Mouse (Mus musculus): ENCODE measurements at regions not wholly inside any gene's neighbourhood (a gene's known extent, or its start where the extent isn't known, plus 50 kb on each side); places are given as distances from the start of the nearest gene placed in this dataset.

GRCm38 (mm10) chr9:49925796-49926195, 127.1 kb upstream of the Ncam1 start:
- no peaks in the 10 kb centered on the region for H3K36me3 ChIP-seq (ENCODE audit: control insufficient read depth, insufficient read depth, low read length)
- WGBS = 86% methylated on average over 2 of the region's 2 CpGs
- no peak overlapping the region for H3K27ac ChIP-seq (ENCODE audit: insufficient read depth, low read depth, low read length)
- no peaks in the 10 kb centered on the region for H3K4me1 ChIP-seq (ENCODE audit: control insufficient read depth, insufficient read depth, insufficient read length, low read length)
- H3K4me3 ChIP-seq (ENCODE audit: low read depth, low read length) = no peak overlapping the region
- TF ChIP-seq POLR2A (IDR thresholded peaks at IDR 0.05; ENCODE audit: low read depth, low read length) (no peak), CTCF (IDR thresholded peaks at IDR 0.05; ENCODE audit: extremely low read depth, insufficient read length, insufficient replicate concordance, low read depth, low read length) (no peak)
- H3K27me3 ChIP-seq (ENCODE audit: control insufficient read depth, insufficient read depth, low read length) = no peaks in the 10 kb centered on the region

- Histone ChIP-seq H3K27me3 (ENCODE audit: control insufficient read depth, insufficient read depth, low read length) (no peaks in the 10 kb centered on the region), H3K4me1 (ENCODE audit: control insufficient read depth, insufficient read depth, insufficient read length, low read length) (no peaks in the 10 kb centered on the region), H3K27ac (ENCODE audit: insufficient read depth, low read depth, low read length) (no peak overlapping the region), H3K36me3 (ENCODE audit: control insufficient read depth, insufficient read depth, low read length) (no peaks in the 10 kb centered on the region), H3K4me3 (ENCODE audit: low read depth, low read length) (no peak overlapping the region)
- TF ChIP-seq POLR2A (IDR thresholded peaks at IDR 0.05; ENCODE audit: low read depth, low read length) = no peak
- TF ChIP-seq CTCF (IDR thresholded peaks at IDR 0.05; ENCODE audit: extremely low read depth, insufficient read length, insufficient replicate concordance, low read depth, low read length) = no peak
- 41% methylated on average over 4 of the region's 4 CpGs for WGBS
Measured at GRCm38 (mm10) chr9:49923981-49924501, 125.3 kb upstream of the Ncam1 start.

GRCm38 (mm10) chr9:49922770-49923169, 124.0 kb upstream of the Ncam1 start:
- Histone ChIP-seq H3K27ac (ENCODE audit: insufficient read depth, low read depth, low read length) (no peak overlapping the region), H3K4me3 (ENCODE audit: low read depth, low read length) (no peak overlapping the region), H3K36me3 (ENCODE audit: control insufficient read depth, insufficient read depth, low read length) (no peaks in the 10 kb centered on the region), H3K4me1 (ENCODE audit: control insufficient read depth, insufficient read depth, insufficient read length, low read length) (no peaks in the 10 kb centered on the region), H3K27me3 (ENCODE audit: control insufficient read depth, insufficient read depth, low read length) (no peaks in the 10 kb centered on the region)
- WGBS = 83% methylated on average over 3 of the region's 3 CpGs
- TF ChIP-seq CTCF (IDR thresholded peaks at IDR 0.05; ENCODE audit: extremely low read depth, insufficient read length, insufficient replicate concordance, low read depth, low read length) (no peak), POLR2A (IDR thresholded peaks at IDR 0.05; ENCODE audit: low read depth, low read length) (no peak)

GRCm38 (mm10) chr9:49922162-49922561, 123.4 kb upstream of the Ncam1 start:
- no peak overlapping the region for H3K4me3 ChIP-seq (ENCODE audit: low read depth, low read length)
- H3K27ac ChIP-seq (ENCODE audit: insufficient read depth, low read depth, low read length) = no peak overlapping the region
- no peaks in the 10 kb centered on the region for H3K4me1 ChIP-seq (ENCODE audit: control insufficient read depth, insufficient read depth, insufficient read length, low read length)
- WGBS = 42% methylated on average over 2 of the region's 2 CpGs
- no peaks in the 10 kb centered on the region for H3K27me3 ChIP-seq (ENCODE audit: control insufficient read depth, insufficient read depth, low read length)
- TF ChIP-seq POLR2A (IDR thresholded peaks at IDR 0.05; ENCODE audit: low read depth, low read length) = no peak
- TF ChIP-seq CTCF (IDR thresholded peaks at IDR 0.05; ENCODE audit: extremely low read depth, insufficient read length, insufficient replicate concordance, low read depth, low read length) = no peak
- no peaks in the 10 kb centered on the region for H3K36me3 ChIP-seq (ENCODE audit: control insufficient read depth, insufficient read depth, low read length)

GRCm38 (mm10) chr9:49921306-49921705, 122.6 kb upstream of the Ncam1 start:
- TF ChIP-seq POLR2A (IDR thresholded peaks at IDR 0.05; ENCODE audit: low read depth, low read length) = no peak
- no peak for TF ChIP-seq CTCF (IDR thresholded peaks at IDR 0.05; ENCODE audit: extremely low read depth, insufficient read length, insufficient replicate concordance, low read depth, low read length)

GRCm38 (mm10) chr9:49915046-49915719, 116.5 kb upstream of the Ncam1 start:
- Histone ChIP-seq H3K27ac (ENCODE audit: insufficient read depth, low read depth, low read length) (no peak overlapping the region), H3K27me3 (ENCODE audit: control insufficient read depth, insufficient read depth, low read length) (no peaks in the 10 kb centered on the region), H3K4me3 (ENCODE audit: low read depth, low read length) (no peak overlapping the region), H3K36me3 (ENCODE audit: control insufficient read depth, insufficient read depth, low read length) (no peaks in the 10 kb centered on the region), H3K4me1 (ENCODE audit: control insufficient read depth, insufficient read depth, insufficient read length, low read length) (no peaks in the 10 kb centered on the region)
- TF ChIP-seq POLR2A (IDR thresholded peaks at IDR 0.05; ENCODE audit: low read depth, low read length) (no peak), CTCF (IDR thresholded peaks at IDR 0.05; ENCODE audit: extremely low read depth, insufficient read length, insufficient replicate concordance, low read depth, low read length) (no peak)
- WGBS = 75% methylated on average over 4 of the region's 4 CpGs

More at GRCm38 (mm10) chr9:49921306-49921705, 122.6 kb upstream of the Ncam1 start:
- WGBS = 77% methylated on average over 3 of the region's 3 CpGs
- Histone ChIP-seq H3K36me3 (ENCODE audit: control insufficient read depth, insufficient read depth, low read length) (no peaks in the 10 kb centered on the region), H3K27ac (ENCODE audit: insufficient read depth, low read depth, low read length) (no peak overlapping the region), H3K27me3 (ENCODE audit: control insufficient read depth, insufficient read depth, low read length) (no peaks in the 10 kb centered on the region), H3K4me1 (ENCODE audit: control insufficient read depth, insufficient read depth, insufficient read length, low read length) (no peaks in the 10 kb centered on the region), H3K4me3 (ENCODE audit: low read depth, low read length) (no peak overlapping the region)

GRCm38 (mm10) chr9:49913677-49914076, 115.0 kb upstream of the Ncam1 start:
- H3K4me3 ChIP-seq (ENCODE audit: low read depth, low read length) = no peak overlapping the region
- H3K27me3 ChIP-seq (ENCODE audit: control insufficient read depth, insufficient read depth, low read length) = no peaks in the 10 kb centered on the region
- 80% methylated on average over 4 of the region's 4 CpGs for WGBS
- H3K27ac ChIP-seq (ENCODE audit: insufficient read depth, low read depth, low read length) = no peak overlapping the region
- no peaks in the 10 kb centered on the region for H3K36me3 ChIP-seq (ENCODE audit: control insufficient read depth, insufficient read depth, low read length)
- no peak for TF ChIP-seq CTCF (IDR thresholded peaks at IDR 0.05; ENCODE audit: extremely low read depth, insufficient read length, insufficient replicate concordance, low read depth, low read length)
- no peak for TF ChIP-seq POLR2A (IDR thresholded peaks at IDR 0.05; ENCODE audit: low read depth, low read length)
- H3K4me1 ChIP-seq (ENCODE audit: control insufficient read depth, insufficient read depth, insufficient read length, low read length) = no peaks in the 10 kb centered on the region

Data from small intestine, adult 2 months (tissue).